Mouse (Mus musculus) limb, embryonic 14.5 days (tissue): Measurements from ENCODE around the gene Fgd6. TPM values are rescaled to one million over a fixed set of nuclear protein-coding genes. Genes with fewer than 3 reads are reported as not detected.

ENCODE experiments used
- ATAC-seq: fragments of 200-750 bp; cut with Nextera tagmentation; 2 replicates; pipeline ENCODE4 v1.8.0; 2017; ENCODE audit warnings: low read depth, moderate number of reproducible peaks, moderate TSS enrichment; ENCODE audit not compliant: low FRiP score
- DNase-seq: peaks from one replicate; pipeline ENCODE4 v3.0.0-alpha.2; 2015; ENCODE audit warnings: low spot score
- H3K27ac ChIP-seq: fragments of 300-500 bp; sonication (generic); replicated peaks from 2 replicates; pipeline ENCODE4 v1.5.1; 2014; ENCODE audit warnings: low read depth, mild to moderate bottlenecking, low read length, moderate library complexity, mixed read lengths
- H3K27me3 ChIP-seq: fragments of 300-500 bp; sonication (generic); 2 replicates; pipeline ENCODE4 v1.6.1; 2014; ENCODE audit warnings: low read length, mixed read lengths; ENCODE audit not compliant: control insufficient read depth, insufficient read depth
- H3K36me3 ChIP-seq: fragments of 300-500 bp; sonication (generic); 2 replicates; pipeline ENCODE4 v1.6.1; 2014; ENCODE audit warnings: mild to moderate bottlenecking, low read length, moderate library complexity, mixed read lengths; ENCODE audit not compliant: control insufficient read depth, insufficient read depth
- H3K4me1 ChIP-seq: fragments of 300-500 bp; sonication (generic); 2 replicates; pipeline ENCODE4 v1.6.1; 2014; ENCODE audit warnings: antibody characterized with exemption, low read length, mixed read lengths; ENCODE audit not compliant: control insufficient read depth, insufficient read depth
- H3K4me2 ChIP-seq: fragments of 300-500 bp; sonication (generic); replicated peaks from 2 replicates; pipeline ENCODE4 v1.6.1; 2014; ENCODE audit warnings: low read depth, mild to moderate bottlenecking, low read length, moderate library complexity; ENCODE audit not compliant: severe bottlenecking
- H3K4me3 ChIP-seq: fragments of 300-500 bp; sonication (generic); replicated peaks from 2 replicates; pipeline ENCODE4 v1.5.1; 2014; ENCODE audit warnings: low read length
- H3K9ac ChIP-seq: fragments of 300-500 bp; sonication (generic); 2 replicates; pipeline ENCODE4 v1.6.1; 2014; ENCODE audit warnings: mild to moderate bottlenecking, low read depth, low read length, moderate library complexity; ENCODE audit not compliant: severe bottlenecking
- H3K9me3 ChIP-seq: fragments of 300-500 bp; sonication (generic); 2 replicates; pipeline ENCODE4 v1.6.1; 2016; ENCODE audit warnings: low read length; ENCODE audit not compliant: control insufficient read depth
- POLR2A ChIP-seq: fragments of 200-500 bp; IDR thresholded peaks from 2 replicates; pipeline ENCODE4 v1.8.0; 2012; ENCODE audit warnings: inconsistent platforms, mild to moderate bottlenecking, moderate library complexity, borderline replicate concordance; ENCODE audit not compliant: insufficient read depth, insufficient read length; ENCODE audit errors: extremely low read depth
- WGBS: fragments of 180-500 bp; shearing (Covaris S2); extraction: QIAGEN DNeasy Blood & Tissue Kit; methylation state at CpG from one replicate; pipeline ENCODE4 v1.1.7; 2014; 5-methylcytosine and 5-hydroxymethylcytosine counted together
- polyA plus RNA-seq, 2 experiments: library from polyadenylated mRNA; depleted of rRNA in 1 of 2; stranded (reverse) in 1 of 2; unstranded in 1 of 2; fragments of >200 nt; fragmentation: Nextera tagmentation in 1 of 2; extraction: Ambion mirVana in 1 of 2; gene quantifications; 2 replicates each; pipeline versions ENCODE4 v1.2.1 to v1.2.3; 2012 to 2014

Fgd6 gene
- polyA plus RNA-seq, 2 experiments, result 3.2 to 5.5 TPM

- Histone ChIP-seq H3K4me3 (no peak overlapping the region), H3K27me3 (no peaks in the 10 kb centered on the region), H3K36me3 (peaks cover 60% of the 10 kb centered on the region), H3K4me2 (no peak overlapping the region), H3K27ac (no peak overlapping the region), H3K9me3 (no peaks in the 10 kb centered on the region), H3K4me1 (no peaks in the 10 kb centered on the region), H3K9ac (no peak overlapping the region)
- ATAC-seq (no peak), DNase-seq (no peak)
- TF ChIP-seq POLR2A, result no peak
- WGBS, result 60% methylated on average over 4 of the region's 4 CpGs
Observed at GRCm38 (mm10) chr10:94183199-94183598, 147.4 kb downstream of the Fgd6 start.

Other genes with a start within 250 kb of the Fgd6 start
- gene Usp44, start 204.4 kb upstream of the Fgd6 start, polyA plus RNA-seq (2012; rRNA removed), result 0.70 and 0.88 TPM in 2 replicates
- 0.70 and 1.1 TPM in 2 replicates for gene Usp44, start 204.4 kb upstream of the Fgd6 start, polyA plus RNA-seq (2014; fragmentation: Nextera tagmentation; extraction: Ambion mirVana)
- 94.7 and 143 TPM in 2 replicates for gene Metap2, start 138.9 kb upstream of the Fgd6 start, polyA plus RNA-seq (2012; rRNA removed)
- gene Metap2, start 138.9 kb upstream of the Fgd6 start, polyA plus RNA-seq (2014; fragmentation: Nextera tagmentation; extraction: Ambion mirVana), result 182 and 194 TPM in 2 replicates
- 23.8 and 24.5 TPM in 2 replicates for gene Vezt, start 184 bp upstream of the Fgd6 start, polyA plus RNA-seq (2012; rRNA removed)
- 27.7 and 28.1 TPM in 2 replicates for gene Vezt, start 184 bp upstream of the Fgd6 start, polyA plus RNA-seq (2014; fragmentation: Nextera tagmentation; extraction: Ambion mirVana)
- gene Nr2c1, start 112.0 kb downstream of the Fgd6 start, polyA plus RNA-seq (2012; rRNA removed), result 11.5 and 13.4 TPM in 2 replicates
- 7.9 and 9.5 TPM in 2 replicates for gene Nr2c1, start 112.0 kb downstream of the Fgd6 start, polyA plus RNA-seq (2014; fragmentation: Nextera tagmentation; extraction: Ambion mirVana)
- gene Ndufa12, start 162.7 kb downstream of the Fgd6 start, polyA plus RNA-seq (2012; rRNA removed), result 115 and 198 TPM in 2 replicates
- gene Ndufa12, start 162.7 kb downstream of the Fgd6 start, polyA plus RNA-seq (2014; fragmentation: Nextera tagmentation; extraction: Ambion mirVana), result 349 and 377 TPM in 2 replicates